In the genomic region with DNA sequence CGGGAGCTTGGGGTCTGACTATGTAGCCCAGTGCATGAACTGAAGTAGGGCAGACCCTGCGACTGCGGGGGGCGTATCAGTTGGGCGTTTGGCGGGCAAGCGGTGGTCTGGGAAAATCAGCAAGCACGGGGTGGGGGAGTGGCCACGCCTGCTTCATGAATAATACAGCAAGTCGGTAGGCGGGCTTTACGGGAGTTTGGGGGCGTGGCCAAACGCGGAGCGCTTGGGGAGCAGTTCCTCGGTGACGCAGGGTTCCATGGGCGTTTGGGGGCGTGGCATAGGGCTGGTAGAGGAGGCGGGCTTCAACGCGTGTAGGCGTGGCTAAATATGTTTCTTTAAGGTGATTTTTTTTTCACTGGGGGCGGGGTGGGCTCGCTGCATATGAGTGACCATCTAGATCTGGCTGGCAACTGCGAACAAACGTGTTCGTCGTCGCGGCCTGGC, we compare ENCODE assay signal across 8 mouse cellular contexts. TPM values are rescaled to one million over a fixed set of nuclear protein-coding genes. Genes with fewer than 3 reads are reported as not detected.
A peak's percentile ranks its signal among the peaks of the same experiment; 100 is the strongest.
DNase-seq lines count a peak whose midpoint lies in the region; ATAC-seq and TF ChIP-seq lines count a peak whose summit lies in the region.

No protein-coding gene starts in this region.

- under 1% methylated on average over 32 of the region's 32 CpGs for WGBS in forebrain, embryonic 12.5 days
- under 1% methylated on average over 32 of the region's 32 CpGs for WGBS in heart, postnatal 0 days
- under 1% methylated on average over 32 of the region's 32 CpGs for WGBS in neural tube, embryonic 15.5 days

- peaks cover 59% of the 10 kb centered on the region for H3K36me3 ChIP-seq in E14TG2a.4 (ENCODE audit: insufficient read depth, low read length)
- peaks cover 35% of the 10 kb centered on the region for H3K36me3 ChIP-seq in forebrain, embryonic 12.5 days (replicated peaks)
- H3K36me3 ChIP-seq in heart, postnatal 0 days (replicated peaks; ENCODE audit: control insufficient read depth, insufficient read depth, low read length): peaks cover 33% of the 10 kb centered on the region
- peaks cover 34% of the 10 kb centered on the region for H3K36me3 ChIP-seq in neural tube, embryonic 15.5 days

- peak; percentile 46; the same call in 1 of the 2 replicates for TF ChIP-seq EP300 in heart, postnatal 0 days (IDR thresholded peaks at IDR 0.05; ENCODE audit: low read depth)

- H3K4me3 ChIP-seq in E14TG2a.4 (replicated peaks; ENCODE audit: low read length): peak overlapping the region; percentile 98
- H3K4me3 ChIP-seq in forebrain, embryonic 12.5 days (replicated peaks): peak overlapping the region; percentile 82
- H3K4me3 ChIP-seq in heart, postnatal 0 days (ENCODE audit: low read depth, low read length): peak overlapping the region; percentile 73
- H3K4me3 ChIP-seq in neural tube, embryonic 15.5 days (replicated peaks): peak overlapping the region; percentile 88

- peak; percentile 100 for DNase-seq in c-Kit-positive CD71-positive TER-119-positive erythroid progenitor cells, embryonic 14.5 days (ENCODE audit: low spot score)
- DNase-seq in heart, postnatal 0 days (ENCODE audit: low spot score): peak; percentile 98
- DNase-seq in kidney, postnatal 4 days: peak; percentile 100
- DNase-seq in lung, adult 18-20 months: peak; percentile 99 to 100
- DNase-seq in testis, postnatal 14 days (ENCODE audit: low spot score): peak; percentile 100

- peak overlapping the region; percentile 79 for H3K9ac ChIP-seq in forebrain, embryonic 12.5 days
- peak overlapping the region; percentile 54; the same call in 1 of the 2 replicates for H3K9ac ChIP-seq in heart, postnatal 0 days (replicated peaks; ENCODE audit: low read depth, low read length)
- peak overlapping the region; percentile 91 for H3K9ac ChIP-seq in neural tube, embryonic 15.5 days (replicated peaks)

- peak; percentile 84 for ATAC-seq in forebrain, embryonic 12.5 days (ENCODE audit: low FRiP score)
- peak; percentile 80 for ATAC-seq in heart, postnatal 0 days (ENCODE audit: insufficient read depth, low read depth)
- peak; percentile 86 for ATAC-seq in neural tube, embryonic 15.5 days (ENCODE audit: low FRiP score)

- no peak for TF ChIP-seq CTCF in E14TG2a.4 (conservative IDR thresholded peaks at IDR 0.05; ENCODE audit: low read length)
- TF ChIP-seq CTCF in heart, postnatal 0 days (IDR thresholded peaks at IDR 0.05; ENCODE audit: low read depth): no peak

- H3K9me3 ChIP-seq in E14TG2a.4 (ENCODE audit: low read length): no peaks in the 10 kb centered on the region
- no peaks in the 10 kb centered on the region for H3K9me3 ChIP-seq in forebrain, embryonic 12.5 days
- H3K9me3 ChIP-seq in heart, postnatal 0 days (replicated peaks; ENCODE audit: control insufficient read depth, low read length): no peaks in the 10 kb centered on the region
- H3K9me3 ChIP-seq in neural tube, embryonic 15.5 days (replicated peaks): no peaks in the 10 kb centered on the region

- H3K27ac ChIP-seq in forebrain, embryonic 12.5 days: peak overlapping the region; percentile 96
- peak overlapping the region; percentile 95 for H3K27ac ChIP-seq in heart, postnatal 0 days (ENCODE audit: low read depth)
- peak overlapping the region; percentile 97 for H3K27ac ChIP-seq in neural tube, embryonic 15.5 days (replicated peaks)

- H3K4me1 ChIP-seq in E14TG2a.4 (replicated peaks; ENCODE audit: low read depth, low read length): peaks cover 50% of the 10 kb centered on the region
- peaks cover 33% of the 10 kb centered on the region for H3K4me1 ChIP-seq in forebrain, embryonic 12.5 days
- H3K4me1 ChIP-seq in heart, postnatal 0 days (ENCODE audit: control insufficient read depth, insufficient read depth): peaks cover 12% of the 10 kb centered on the region
- H3K4me1 ChIP-seq in neural tube, embryonic 15.5 days: peaks cover 42% of the 10 kb centered on the region

- H3K27me3 ChIP-seq in E14TG2a.4 (ENCODE audit: insufficient read depth, low read length): no peaks in the 10 kb centered on the region
- no peaks in the 10 kb centered on the region for H3K27me3 ChIP-seq in forebrain, embryonic 12.5 days
- no peaks in the 10 kb centered on the region for H3K27me3 ChIP-seq in heart, postnatal 0 days (ENCODE audit: control insufficient read depth, insufficient read depth, low read length)
- H3K27me3 ChIP-seq in neural tube, embryonic 15.5 days (replicated peaks): no peaks in the 10 kb centered on the region

- H3K4me2 ChIP-seq in forebrain, embryonic 12.5 days: peak overlapping the region; percentile 93
- peak overlapping the region; percentile 88 for H3K4me2 ChIP-seq in heart, postnatal 0 days (ENCODE audit: low read depth, low read length)
- H3K4me2 ChIP-seq in neural tube, embryonic 15.5 days: peak overlapping the region; percentile 93

RNA-seq across cellular contexts. Expression of a gene that starts 0.6 kb away (rescaled TPM):
- polyA plus RNA-seq in forebrain, embryonic 12.5 days (2016; fragmentation: Nextera tagmentation; extraction: Ambion mirVana): 18.8 and 19.9 TPM in 2 replicates
- total RNA-seq in heart, postnatal 0 days (2014; rRNA removed; ENCODE audit: low replicate concordance): 7.3 and 13.9 TPM in 2 replicates
- polyA plus RNA-seq in heart, postnatal 0 days (2015; fragmentation: Nextera tagmentation; extraction: Ambion mirVana): 7.9 and 9.1 TPM in 2 replicates
- polyA plus RNA-seq in neural tube, embryonic 15.5 days (2015; fragmentation: Nextera tagmentation; extraction: Ambion mirVana): 14.7 and 19.2 TPM in 2 replicates

RNA-seq across cellular contexts. Expression of a gene that starts 10.9 kb away (rescaled TPM):
- 45.6 and 50.8 TPM in 2 replicates for polyA plus RNA-seq in forebrain, embryonic 12.5 days (2016; fragmentation: Nextera tagmentation; extraction: Ambion mirVana)
- 110 and 120 TPM in 2 replicates for total RNA-seq in heart, postnatal 0 days (2014; rRNA removed; ENCODE audit: low replicate concordance)
- 93.5 and 96.7 TPM in 2 replicates for polyA plus RNA-seq in heart, postnatal 0 days (2015; fragmentation: Nextera tagmentation; extraction: Ambion mirVana)
- polyA plus RNA-seq in neural tube, embryonic 15.5 days (2015; fragmentation: Nextera tagmentation; extraction: Ambion mirVana): 44.4 and 51.1 TPM in 2 replicates

RNA-seq across cellular contexts. Expression of a gene that starts 11.1 kb away (rescaled TPM):
- 309 and 314 TPM in 2 replicates for polyA plus RNA-seq in forebrain, embryonic 12.5 days (2016; fragmentation: Nextera tagmentation; extraction: Ambion mirVana)
- 422 and 440 TPM in 2 replicates for total RNA-seq in heart, postnatal 0 days (2014; rRNA removed; ENCODE audit: low replicate concordance)
- polyA plus RNA-seq in heart, postnatal 0 days (2015; fragmentation: Nextera tagmentation; extraction: Ambion mirVana): 195 and 200 TPM in 2 replicates
- 381 and 389 TPM in 2 replicates for polyA plus RNA-seq in neural tube, embryonic 15.5 days (2015; fragmentation: Nextera tagmentation; extraction: Ambion mirVana)

RNA-seq across cellular contexts. Expression of a gene that starts 28.1 kb away (rescaled TPM):
- polyA plus RNA-seq in forebrain, embryonic 12.5 days (2016; fragmentation: Nextera tagmentation; extraction: Ambion mirVana): 692 and 734 TPM in 2 replicates
- total RNA-seq in heart, postnatal 0 days (2014; rRNA removed; ENCODE audit: low replicate concordance): 887 and 1,064 TPM in 2 replicates
- polyA plus RNA-seq in heart, postnatal 0 days (2015; fragmentation: Nextera tagmentation; extraction: Ambion mirVana): 1,011 and 1,075 TPM in 2 replicates
- polyA plus RNA-seq in neural tube, embryonic 15.5 days (2015; fragmentation: Nextera tagmentation; extraction: Ambion mirVana): 653 and 714 TPM in 2 replicates

RNA-seq across cellular contexts. Expression of a gene that starts 32.1 kb away (rescaled TPM):
- 126 and 127 TPM in 2 replicates for polyA plus RNA-seq in forebrain, embryonic 12.5 days (2016; fragmentation: Nextera tagmentation; extraction: Ambion mirVana)
- total RNA-seq in heart, postnatal 0 days (2014; rRNA removed; ENCODE audit: low replicate concordance): 121 and 145 TPM in 2 replicates
- 139 and 146 TPM in 2 replicates for polyA plus RNA-seq in heart, postnatal 0 days (2015; fragmentation: Nextera tagmentation; extraction: Ambion mirVana)
- polyA plus RNA-seq in neural tube, embryonic 15.5 days (2015; fragmentation: Nextera tagmentation; extraction: Ambion mirVana): 165 and 181 TPM in 2 replicates

Comparison
In these comparisons a context has a peak if more than half of its experiments do, and no peak if none do; other contexts are left out.
1. Peak in every context shown above with its lines: DNase-seq, ATAC-seq, H3K4me3 ChIP-seq and H3K27ac ChIP-seq.